In the genomic region with DNA sequence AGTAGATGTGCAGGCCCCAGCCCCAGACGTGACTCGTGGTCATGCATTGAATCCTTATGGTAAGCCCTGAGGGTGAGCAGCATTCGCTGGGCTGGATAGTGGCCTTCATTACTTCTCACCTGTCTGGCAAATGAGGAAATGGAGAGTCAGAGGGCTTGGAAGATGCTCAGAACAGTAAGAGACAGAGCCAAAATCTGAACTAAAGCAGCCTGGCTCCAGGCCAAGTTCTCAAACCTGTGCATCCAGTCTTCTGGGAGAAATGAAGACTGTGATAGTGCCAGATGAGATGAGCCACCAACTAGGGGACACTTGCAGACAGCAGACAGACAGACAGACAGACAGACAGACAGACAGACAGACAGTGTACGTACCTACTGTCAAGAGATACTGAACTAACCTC, we compare ENCODE assay signal across 27 mouse cellular contexts.
DNase-seq lines count a peak whose midpoint lies in the region; ATAC-seq and TF ChIP-seq lines count a peak whose summit lies in the region.
"Had no signal": no experiment of that assay in that cellular context is flagged by ENCODE, and none has a peak within 500 bp of the region (broad histone marks: within the 10 kb centered on the region; RNA-seq: fewer than 3 reads in every experiment).

No protein-coding gene starts in this region.

- H3K36me3 ChIP-seq in neural tube, embryonic 15.5 days, result no peaks in the 10 kb centered on the region
- no peaks in the 10 kb centered on the region for H3K36me3 ChIP-seq in forebrain, embryonic 14.5 days (ENCODE audit: control insufficient read depth, insufficient read depth, low read length)
- H3K36me3 ChIP-seq in forebrain, embryonic 12.5 days (replicated peaks), result no peaks in the 10 kb centered on the region
- H3K36me3 ChIP-seq: embryonic facial prominence, embryonic 12.5 days; heart, embryonic 10.5 days; hindbrain, embryonic 13.5 days; kidney, embryonic 15.5 days; limb, embryonic 12.5 days; liver, embryonic 15.5 days; lung, embryonic 15.5 days; midbrain, embryonic 10.5 days; midbrain, embryonic 15.5 days had no signal

- H3K4me2 ChIP-seq in neural tube, embryonic 15.5 days, result no peak overlapping the region
- H3K4me2 ChIP-seq in forebrain, embryonic 14.5 days (ENCODE audit: low read length), result no peak overlapping the region
- H3K4me2 ChIP-seq in forebrain, embryonic 12.5 days, result no peak overlapping the region
- H3K4me2 ChIP-seq: embryonic facial prominence, embryonic 12.5 days; hindbrain, embryonic 13.5 days; kidney, embryonic 15.5 days; limb, embryonic 12.5 days; liver, embryonic 15.5 days; lung, embryonic 15.5 days; midbrain, embryonic 15.5 days had no signal

- TF ChIP-seq CTCF in cerebellum, adult 2 months (IDR thresholded peaks at IDR 0.05; ENCODE audit: borderline replicate concordance, insufficient read depth, low read depth, low read length), result no peak

- peaks cover 3% of the 10 kb centered on the region; the same call in 1 of the 2 replicates for H3K4me1 ChIP-seq in neural tube, embryonic 15.5 days
- peaks cover 8% of the 10 kb centered on the region; the same call in 1 of the 2 replicates for H3K4me1 ChIP-seq in cerebellum, adult 2 months (ENCODE audit: control insufficient read depth, insufficient read depth, low read length)
- H3K4me1 ChIP-seq in forebrain, embryonic 14.5 days (ENCODE audit: control insufficient read depth, insufficient read depth, low read length), result no peaks in the 10 kb centered on the region
- 0 out of 2 replicates have a peak, but pooled peaks cover 4% of the 10 kb centered on the region for H3K4me1 ChIP-seq in forebrain, embryonic 12.5 days
- H3K4me1 ChIP-seq: heart, embryonic 10.5 days; kidney, embryonic 15.5 days; liver, embryonic 15.5 days; lung, embryonic 15.5 days; midbrain, embryonic 15.5 days had no signal

- no peak overlapping the region for H3K27ac ChIP-seq in neural tube, embryonic 15.5 days (replicated peaks)
- H3K27ac ChIP-seq in cerebellum, adult 2 months (ENCODE audit: insufficient read depth, low read length), result no peak overlapping the region
- H3K27ac ChIP-seq in forebrain, embryonic 14.5 days (ENCODE audit: low read depth, low read length), result no peak overlapping the region
- no peak overlapping the region for H3K27ac ChIP-seq in forebrain, embryonic 12.5 days
- H3K27ac ChIP-seq: embryonic facial prominence, embryonic 12.5 days; heart, embryonic 10.5 days; hindbrain, embryonic 13.5 days; kidney, embryonic 15.5 days; layer of hippocampus, adult 2 months; limb, embryonic 12.5 days; liver, embryonic 15.5 days; lung, embryonic 15.5 days; midbrain, embryonic 10.5 days; midbrain, embryonic 15.5 days had no signal

- ATAC-seq in neural tube, embryonic 15.5 days (ENCODE audit: low FRiP score), result no peak
- no peak for ATAC-seq in forebrain, embryonic 14.5 days
- no peak for ATAC-seq in forebrain, embryonic 12.5 days (ENCODE audit: low FRiP score)
- ATAC-seq: forebrain, embryonic 16.5 days; intestine, postnatal 0 days; midbrain, embryonic 15.5 days had no signal

- 74% methylated on average over 4 of the region's 4 CpGs for WGBS in neural tube, embryonic 15.5 days
- WGBS in cerebellum, adult 2 months, result 53% methylated on average over 4 of the region's 4 CpGs
- WGBS in forebrain, embryonic 14.5 days, result 94% methylated on average over 4 of the region's 4 CpGs
- WGBS in forebrain, embryonic 12.5 days, result 82% methylated on average over 4 of the region's 4 CpGs

- H3K4me3 ChIP-seq in neural tube, embryonic 15.5 days (replicated peaks), result no peak overlapping the region
- H3K4me3 ChIP-seq in cerebellum, adult 2 months (replicated peaks; ENCODE audit: insufficient read depth, low read depth, low read length), result no peak overlapping the region
- no peak overlapping the region for H3K4me3 ChIP-seq in forebrain, embryonic 14.5 days (ENCODE audit: low read depth, low read length)
- no peak overlapping the region for H3K4me3 ChIP-seq in forebrain, embryonic 12.5 days (replicated peaks)
- H3K4me3 ChIP-seq: embryonic facial prominence, embryonic 12.5 days; heart, embryonic 10.5 days; hindbrain, embryonic 13.5 days; kidney, embryonic 15.5 days; layer of hippocampus, adult 2 months; limb, embryonic 12.5 days; liver, embryonic 15.5 days; lung, embryonic 15.5 days; midbrain, embryonic 10.5 days; midbrain, embryonic 15.5 days had no signal

- no peaks in the 10 kb centered on the region for H3K9me3 ChIP-seq in neural tube, embryonic 15.5 days (replicated peaks)
- H3K9me3 ChIP-seq in forebrain, embryonic 14.5 days (replicated peaks; ENCODE audit: control insufficient read depth, low read length), result no peaks in the 10 kb centered on the region
- no peaks in the 10 kb centered on the region for H3K9me3 ChIP-seq in forebrain, embryonic 12.5 days
- H3K9me3 ChIP-seq: embryonic facial prominence, embryonic 12.5 days; heart, embryonic 10.5 days; hindbrain, embryonic 13.5 days; kidney, embryonic 15.5 days; limb, embryonic 12.5 days; liver, embryonic 15.5 days; lung, embryonic 15.5 days; midbrain, embryonic 10.5 days; midbrain, embryonic 15.5 days had no signal

- no peak overlapping the region for H3K9ac ChIP-seq in neural tube, embryonic 15.5 days (replicated peaks)
- no peak overlapping the region for H3K9ac ChIP-seq in forebrain, embryonic 14.5 days (ENCODE audit: low read length)
- H3K9ac ChIP-seq in forebrain, embryonic 12.5 days, result no peak overlapping the region
- H3K9ac ChIP-seq: embryonic facial prominence, embryonic 12.5 days; hindbrain, embryonic 13.5 days; kidney, embryonic 15.5 days; limb, embryonic 12.5 days; liver, embryonic 15.5 days; lung, embryonic 15.5 days; midbrain, embryonic 15.5 days had no signal

- peak; percentile 18 for DNase-seq in neural tube, embryonic 10.5 days (ENCODE audit: extremely low spot score, low spot score)
- DNase-seq in cerebellum, adult 2 months, result peak; percentile 47 to 52
- DNase-seq in cerebellum, postnatal 14 days, result peak; percentile 48 to 54
- no peak for DNase-seq in forebrain, embryonic 14.5 days (ENCODE audit: low spot score)
- DNase-seq in urinary bladder, postnatal 36 days (ENCODE audit: low spot score in 2 of 2), result no peak
- DNase-seq: adrenal gland, postnatal 36 days; B cell, adult 2 months; gastrocnemius, postnatal 14 days; heart, postnatal 36 days; kidney, postnatal 36 days; right cerebral cortex, adult 18-20 months; spleen, adult 18-20 months; thymus, postnatal 14 days had no signal

- no peak for TF ChIP-seq POLR2A in cerebellum, adult 2 months (IDR thresholded peaks at IDR 0.05; ENCODE audit: borderline replicate concordance, insufficient read depth, low read length)

- H3K27me3 ChIP-seq in neural tube, embryonic 15.5 days (replicated peaks), result no peaks in the 10 kb centered on the region
- no peaks in the 10 kb centered on the region for H3K27me3 ChIP-seq in cerebellum, adult 2 months (ENCODE audit: control insufficient read depth, insufficient read depth, low read length)
- no peaks in the 10 kb centered on the region for H3K27me3 ChIP-seq in forebrain, embryonic 14.5 days (replicated peaks; ENCODE audit: control insufficient read depth, insufficient read depth, low read length)
- no peaks in the 10 kb centered on the region for H3K27me3 ChIP-seq in forebrain, embryonic 12.5 days
- H3K27me3 ChIP-seq: embryonic facial prominence, embryonic 12.5 days; kidney, embryonic 15.5 days; limb, embryonic 12.5 days; liver, embryonic 15.5 days; lung, embryonic 15.5 days; midbrain, embryonic 15.5 days had no signal

Comparison
In these comparisons a context has a peak if more than half of its experiments do, and no peak if none do; other contexts are left out.
1. DNase-seq: peak in neural tube, embryonic 10.5 days (single experiment), cerebellum, adult 2 months (2 of 2) and cerebellum, postnatal 14 days (2 of 2); none in forebrain, embryonic 14.5 days (single experiment) and urinary bladder, postnatal 36 days (0 of 2).